Mouse (Mus musculus): ENCODE measurements around the gene Gipc3. TPM values are rescaled to one million over a fixed set of nuclear protein-coding genes. Genes with fewer than 3 reads are reported as not detected.

Gipc3 gene
- total and polyA plus RNA-seq, 3 experiments = 0.08 to 0.09 TPM; not detected in 1

DNA sequence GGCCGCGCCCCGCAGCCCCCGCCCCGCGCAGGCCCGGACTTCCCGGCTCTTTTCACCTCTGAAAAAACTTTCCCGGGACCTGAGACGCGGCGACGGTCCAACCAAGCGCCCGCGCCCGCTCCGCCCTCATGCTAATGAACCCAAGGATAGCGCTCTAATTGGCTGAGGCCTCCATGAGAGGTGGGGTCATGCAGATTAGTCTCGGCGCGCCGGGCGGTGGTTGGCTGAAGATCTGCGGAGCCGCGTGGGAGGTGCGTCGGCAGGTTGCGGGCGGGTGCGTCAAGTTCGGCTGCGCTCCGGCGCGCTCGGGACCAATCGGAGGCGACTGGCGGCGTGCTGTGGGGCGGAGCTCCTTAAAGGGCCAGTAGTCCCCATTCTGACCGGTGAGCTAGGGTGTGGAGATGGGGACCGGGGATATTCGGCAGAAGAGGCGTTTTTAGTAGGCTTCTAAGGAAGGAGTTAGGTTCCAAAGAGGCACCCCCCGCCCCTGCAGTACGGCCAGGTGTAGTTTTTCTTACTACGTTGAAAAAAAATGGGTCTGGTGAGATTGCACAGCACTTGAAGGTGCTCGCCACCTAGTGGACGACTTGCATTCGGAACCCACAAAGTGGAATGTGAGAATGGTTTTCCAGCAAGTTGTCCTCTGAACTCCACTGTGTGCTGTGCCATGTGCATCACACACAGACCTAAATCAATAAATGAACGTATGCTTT is 7.4 kb upstream of the Gipc3 start, which contains the start of gene Hmg20b:
TSS of gene Hmg20b (minus strand) at position 130 of the 713 bp plus-strand sequence.
- H3K4me2 ChIP-seq (ENCODE audit: insufficient read depth, low read depth, poor library complexity, severe bottlenecking) = peak within 1 kb of the TSS; percentile 89
- no peaks in the 10 kb centered on the region for H3K9me3 ChIP-seq (replicated peaks; ENCODE audit: low read length)
- peaks cover 20 to 33% of the 10 kb centered on the region in 2 experiments for H3K36me3 ChIP-seq (replicated peaks in 1 of 2; ENCODE audit: control insufficient read depth in 1 of 2, insufficient read depth in 1 of 2, low read length in 1 of 2)
- H3K27me3 ChIP-seq (replicated peaks) = no peaks in the 10 kb centered on the region
- peaks cover 7 to 36% of the 10 kb centered on the region in 2 experiments for H3K4me1 ChIP-seq (ENCODE audit: control insufficient read depth in 1 of 2, insufficient read depth in 2 of 2)
- peak within 1 kb of the TSS; percentile 74 to 89 (median 80) for H3K4me3 ChIP-seq (replicated peaks in 1 of 3; ENCODE audit: low read depth in 2 of 3, low read length in 2 of 3, poor library complexity in 1 of 3)
- H3K27ac ChIP-seq (ENCODE audit: insufficient read depth, low read depth) = 0 out of 2 replicates have a peak within 1 kb of the TSS, but pooled peaks have one; percentile 2
- H3K79me2 ChIP-seq (replicated peaks; ENCODE audit: control insufficient read depth, extremely low read depth, insufficient read depth, poor library complexity, severe bottlenecking) = no peaks in the 10 kb centered on the region
- TF ChIP-seq SIN3A (IDR thresholded peaks at IDR 0.05; ENCODE audit: low read length) = peak; percentile 62
- peak; percentile 76; the same call in 1 of the 2 replicates for TF ChIP-seq KAT2A (IDR thresholded peaks at IDR 0.05; ENCODE audit: insufficient replicate concordance, low read length)
- TF ChIP-seq MYC (IDR thresholded peaks at IDR 0.05; ENCODE audit: low read depth, low read length) = no peak
- TF ChIP-seq POLR2A (IDR thresholded peaks at IDR 0.05; ENCODE audit: low read depth, low read length) = peak; percentile 65
- no peak for TF ChIP-seq UBTF (IDR thresholded peaks at IDR 0.05; ENCODE audit: low read depth, low read length)
- TF ChIP-seq MAX (IDR thresholded peaks at IDR 0.05; ENCODE audit: low read length) = peak; percentile 48; the same call in 1 of the 2 replicates
- no peak for TF ChIP-seq NELFE (IDR thresholded peaks at IDR 0.05; ENCODE audit: low read depth, low read length)
- no peak for TF ChIP-seq EP300 (IDR thresholded peaks at IDR 0.05; ENCODE audit: low read length)
- peak; percentile 42; the same call in 1 of the 2 replicates for TF ChIP-seq BHLHE40 (IDR thresholded peaks at IDR 0.05; ENCODE audit: low read depth, low read length)
- no peak for TF ChIP-seq MXI1 (IDR thresholded peaks at IDR 0.05; ENCODE audit: low read depth, low read length)
- peak; percentile 81; the same call in 1 of the 2 replicates for TF ChIP-seq CHD2 (IDR thresholded peaks at IDR 0.05; ENCODE audit: low read length)
- no peak for TF ChIP-seq JUN (IDR thresholded peaks at IDR 0.05; ENCODE audit: insufficient read depth, low read depth, low read length)
- 0 out of 2 replicates have a peak, but pooled peaks have one; percentile 63 for TF ChIP-seq RCOR1 (conservative IDR thresholded peaks at IDR 0.05; ENCODE audit: low read depth, low read length)
- peak; percentile 84; the same call in 1 of the 2 replicates for TF ChIP-seq TBP (conservative IDR thresholded peaks at IDR 0.05; ENCODE audit: low read depth, low read length)
- peak; percentile 49; the same call in 1 of the 2 replicates for TF ChIP-seq MAZ (IDR thresholded peaks at IDR 0.05; ENCODE audit: low read depth, low read length)
- TF ChIP-seq TCF12 (IDR thresholded peaks at IDR 0.05; ENCODE audit: low read depth, low read length) = peak; percentile 51
- TF ChIP-seq ZMIZ1 (IDR thresholded peaks at IDR 0.05; ENCODE audit: low read depth, low read length) = peak; percentile 56; the same call in 1 of the 2 replicates
- TF ChIP-seq ZKSCAN1 (IDR thresholded peaks at IDR 0.05; ENCODE audit: borderline replicate concordance, low read depth, low read length) = no peak
- TF ChIP-seq PAX5 (IDR thresholded peaks at IDR 0.05; ENCODE audit: low read length) = no peak
- TF ChIP-seq NRF1 (IDR thresholded peaks at IDR 0.05; ENCODE audit: low read depth, low read length) = peak; percentile 70
- TF ChIP-seq SMC3 (IDR thresholded peaks at IDR 0.05; ENCODE audit: low read depth, low read length) = peak; percentile 51
- TF ChIP-seq MEF2A (IDR thresholded peaks at IDR 0.05; ENCODE audit: borderline replicate concordance, low read depth, low read length) = peak; percentile 53; the same call in 1 of the 2 replicates
- TF ChIP-seq POLR2AphosphoS2 (IDR thresholded peaks at IDR 0.05; ENCODE audit: low read depth, low read length) = no peak
- peak; percentile 6; the same call in 1 of the 2 replicates for TF ChIP-seq USF1 (IDR thresholded peaks at IDR 0.05; ENCODE audit: low read depth, low read length)
- TF ChIP-seq CTCF (conservative IDR thresholded peaks at IDR 0.05 in 1 of 2, IDR thresholded peaks at IDR 0.05 in 1 of 2; ENCODE audit: low read depth in 2 of 2, low read length in 2 of 2) = peak; percentile 80 to 81
- TF ChIP-seq HCFC1 (IDR thresholded peaks at IDR 0.05; ENCODE audit: low read depth, low read length) = peak; percentile 87
- no peak for TF ChIP-seq GABPA (IDR thresholded peaks at IDR 0.05; ENCODE audit: insufficient replicate concordance, low read depth, low read length)
- TF ChIP-seq MAFK (IDR thresholded peaks at IDR 0.05; ENCODE audit: insufficient replicate concordance, low read length) = no peak
- TF ChIP-seq E2F4 (IDR thresholded peaks at IDR 0.05; ENCODE audit: insufficient replicate concordance, low read depth, low read length) = no peak
- TF ChIP-seq ZC3H11A (IDR thresholded peaks at IDR 0.05; ENCODE audit: low read depth, low read length) = no peak
- peak; percentile 5; the same call in 1 of the 2 replicates for TF ChIP-seq IRF4 (IDR thresholded peaks at IDR 0.05; ENCODE audit: low read depth, low read length)
- TF ChIP-seq USF2 (conservative IDR thresholded peaks at IDR 0.05; ENCODE audit: low read depth, low read length) = no peak
- no peak for TF ChIP-seq CHD1 (IDR thresholded peaks at IDR 0.05; ENCODE audit: low read depth, low read length)
- peak; percentile 81 for TF ChIP-seq ZNF384 (IDR thresholded peaks at IDR 0.05; ENCODE audit: low read depth, low read length)
- TF ChIP-seq JUND (conservative IDR thresholded peaks at IDR 0.05; ENCODE audit: low read depth, low read length) = no peak
- peak; percentile 32 for TF ChIP-seq RAD21 (IDR thresholded peaks at IDR 0.05; ENCODE audit: low read depth, low read length)
- TF ChIP-seq ELF1 (IDR thresholded peaks at IDR 0.05; ENCODE audit: low read depth, low read length) = peak; percentile 63
- no peak for TF ChIP-seq ETS1 (conservative IDR thresholded peaks at IDR 0.05; ENCODE audit: low read depth, low read length)
- dilution Hi-C loops (cut with MboI; ENCODE audit: extremely low pct_ligation_motif_present, extremely low pct_unique_long_range_greater_than_20kb, low sequenced_read_pairs) (no loop called here), in situ Hi-C loops (cut with MboI; ENCODE audit: low pct_ligation_motif_present, low pct_unique_long_range_greater_than_20kb, low sequenced_read_pairs) (loop anchor here (10.0 kb wide), 1 partner anchor 156 kb away; no protein-coding TSS in a partner anchor)
- DNase-seq (ENCODE audit: extremely low read depth) = peak; percentile 97
- H3K9ac ChIP-seq (ENCODE audit: insufficient read depth, low read depth) = peak within 1 kb of the TSS; percentile 80
